Mouse (Mus musculus) fat pad, adult 2 months (tissue): ENCODE data around the gene Syndig1.

Experiments
- DNase-seq: peaks from one replicate; pipeline ENCODE4 v3.0.0-alpha.2; 2011; ENCODE audit warnings: low read depth, low spot score; ENCODE audit errors: extremely low read depth

Syndig1 gene

GRCm38 (mm10) chr2:149828911-149829310 lies at the start of gene Syndig1:
TSS of gene Syndig1 (plus strand) at chr2:149829211.
- DNase-seq, result no peak

GRCm38 (mm10) chr2:149798613-149799012 lies 30.4 kb upstream of the Syndig1 start:
- DNase-seq, result no peak

GRCm38 (mm10) chr2:149804599-149805140 lies 24.3 kb upstream of the Syndig1 start:
- DNase-seq, result no peak

DNA sequence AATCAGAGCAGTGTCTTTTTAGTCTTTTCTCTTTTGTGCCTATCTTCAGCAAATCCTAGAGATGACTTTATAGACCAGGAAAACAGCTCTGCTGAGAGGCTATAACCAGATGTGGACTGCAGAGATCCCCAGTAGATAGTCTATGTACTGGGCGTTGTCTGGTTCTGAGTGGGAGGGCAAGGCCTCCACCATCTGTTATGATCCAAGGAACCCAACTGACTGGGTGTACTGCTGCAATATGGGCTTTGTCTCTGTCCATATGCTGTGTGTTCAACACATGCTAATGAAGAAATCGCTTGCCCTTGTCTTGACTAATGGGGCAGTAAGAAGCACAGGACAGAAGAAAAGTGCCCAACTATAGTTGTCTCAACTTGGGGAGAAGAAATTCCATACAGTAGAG lies 23.8 kb upstream of the Syndig1 start:
- no peak for DNase-seq

- no peak for DNase-seq
Measured at GRCm38 (mm10) chr2:149812899-149813298, 16.1 kb upstream of the Syndig1 start.

GRCm38 (mm10) chr2:149818395-149818794 lies 10.6 kb upstream of the Syndig1 start:
- no peak for DNase-seq

DNA sequence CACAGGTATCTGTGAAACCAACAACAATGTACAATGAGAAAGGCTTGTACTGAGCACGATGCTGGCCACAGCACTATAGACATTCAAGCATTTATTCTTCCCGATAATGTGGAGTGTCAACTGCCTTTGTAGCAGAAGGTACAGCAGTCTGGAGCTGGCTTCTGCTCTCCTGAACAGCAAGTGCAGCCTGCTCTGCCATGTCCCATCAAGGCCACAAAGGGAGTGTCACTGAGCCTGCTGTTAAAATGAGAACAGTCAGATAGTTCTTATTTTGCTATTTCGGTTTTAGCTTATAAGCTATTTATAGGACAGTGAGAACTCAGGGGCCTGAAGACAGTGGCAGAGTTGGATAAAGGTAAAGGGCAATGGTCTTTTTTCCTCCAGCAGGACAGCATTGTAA lies 9.3 kb upstream of the Syndig1 start:
- DNase-seq, result no peak

DNA sequence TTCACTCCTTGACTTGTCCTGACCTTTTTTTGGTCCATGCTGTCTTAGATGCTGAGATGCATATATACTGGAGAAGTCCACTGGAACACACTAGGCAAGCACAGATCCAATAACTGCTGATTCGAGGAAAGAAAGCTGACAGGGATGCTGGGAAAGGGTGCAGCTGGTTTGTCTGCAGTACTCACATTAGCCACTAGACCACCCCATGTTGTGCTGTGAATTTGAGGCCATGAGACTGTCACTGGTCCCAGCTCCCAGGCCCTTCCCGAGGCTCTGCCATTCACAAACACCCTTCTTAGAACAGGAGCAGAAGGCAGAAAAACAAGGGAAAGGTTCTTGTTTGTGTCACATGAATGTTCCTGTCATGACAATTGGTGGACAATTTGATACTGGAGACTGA lies 8.8 kb upstream of the Syndig1 start:
- no peak for DNase-seq

- DNase-seq, result no peak
Measured at GRCm38 (mm10) chr2:149829955-149830535, 1.0 kb downstream of the Syndig1 start.

DNA sequence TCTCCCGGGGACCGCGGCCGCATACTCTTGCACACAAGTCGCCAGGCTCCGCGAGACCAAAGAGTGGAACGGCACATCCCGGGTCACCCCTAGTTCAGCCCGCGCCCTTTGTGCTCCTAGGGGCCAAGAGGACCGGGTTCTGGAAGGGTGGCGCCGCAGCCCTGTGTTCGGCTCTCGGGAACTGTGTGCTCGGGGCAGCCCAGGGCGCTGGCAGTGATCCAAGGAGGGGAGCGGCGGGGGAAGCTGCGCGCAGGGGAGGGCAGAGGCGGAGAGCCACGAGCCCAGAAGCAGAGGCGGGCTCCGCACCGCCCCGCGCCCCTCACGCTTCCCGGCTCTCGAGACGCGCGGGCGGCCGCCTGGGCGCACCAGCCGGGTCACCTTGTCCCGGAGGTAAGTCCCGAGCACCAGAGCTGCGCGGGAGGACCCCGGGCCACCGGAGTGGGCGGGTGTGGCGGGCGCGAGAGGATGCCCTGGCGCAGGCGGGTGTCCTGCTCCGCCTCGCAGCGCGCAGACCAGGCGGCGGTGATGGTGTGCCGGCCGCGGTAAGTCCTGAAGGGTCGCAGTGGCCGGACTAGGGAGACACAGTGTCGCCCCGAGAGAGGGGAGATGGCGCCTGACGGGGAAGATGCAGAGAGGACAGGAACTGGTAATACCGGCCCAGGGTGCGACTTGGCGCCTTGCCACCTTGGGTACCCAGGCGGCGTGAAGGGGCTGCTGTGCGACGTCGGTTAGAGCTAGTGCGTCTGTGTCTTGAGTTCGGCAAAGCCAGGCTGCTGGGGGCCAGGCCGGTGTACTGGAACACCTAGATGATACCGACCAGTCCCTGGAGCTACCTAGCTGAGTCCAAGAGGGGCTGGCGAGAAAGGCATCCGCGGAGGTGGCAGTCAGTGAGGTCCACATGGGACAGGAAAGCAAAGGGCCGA lies 1.8 kb downstream of the Syndig1 start, which contains the start of gene C530025M09Rik:
C530025M09Rik (minus strand) TSS at position 678 of the 923 bp plus-strand sequence.
- no peak for DNase-seq

- DNase-seq, result no peak
Measured at GRCm38 (mm10) chr2:149831459-149832245, 2.6 kb downstream of the Syndig1 start.

DNA sequence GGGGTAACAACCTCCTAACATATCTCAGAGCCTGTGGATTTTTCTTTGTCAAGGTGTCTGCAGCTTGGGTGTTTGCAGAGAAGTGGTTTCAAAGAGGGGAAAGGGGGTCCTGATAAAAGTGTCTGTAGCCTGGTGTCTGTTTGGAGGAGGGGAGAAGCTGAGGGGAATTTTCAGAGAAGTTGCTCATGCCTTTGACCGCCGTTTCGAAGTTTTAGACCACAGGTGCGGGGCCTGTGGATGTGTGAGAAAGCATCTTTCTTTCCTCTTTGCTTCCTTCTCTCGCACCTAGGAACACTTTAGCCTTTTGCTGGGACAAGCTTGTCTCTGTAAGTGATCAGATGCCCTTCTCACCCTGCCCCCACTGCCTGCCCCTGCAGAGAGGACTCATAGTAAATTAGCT lies 3.3 kb downstream of the Syndig1 start:
- no peak for DNase-seq

DNA sequence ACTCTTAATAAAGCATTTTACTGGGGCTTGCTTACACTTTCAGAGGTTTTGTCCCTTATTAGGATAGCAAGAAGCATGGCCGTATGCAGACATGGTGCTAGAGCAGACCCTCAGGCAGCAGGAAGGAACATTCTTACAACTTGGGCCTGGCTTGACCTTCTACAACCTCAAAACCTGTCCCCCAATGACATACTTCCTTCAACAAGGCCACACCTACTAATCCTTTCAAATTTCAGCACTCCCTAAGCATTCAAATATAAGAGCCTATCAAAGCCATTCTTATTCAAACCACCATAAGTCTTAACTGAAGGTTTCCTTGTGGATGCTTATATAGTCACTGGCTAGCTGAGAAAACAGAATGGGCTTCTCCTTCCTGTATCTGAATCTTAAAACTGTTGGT lies 6.1 kb downstream of the Syndig1 start:
- DNase-seq, result no peak

GRCm38 (mm10) chr2:149836471-149837135 lies 7.6 kb downstream of the Syndig1 start:
- DNase-seq, result no peak

- DNase-seq, result no peak
Measured at GRCm38 (mm10) chr2:149839666-149840065, 10.7 kb downstream of the Syndig1 start.

GRCm38 (mm10) chr2:149844575-149844974 lies 15.6 kb downstream of the Syndig1 start:
- no peak for DNase-seq

DNA sequence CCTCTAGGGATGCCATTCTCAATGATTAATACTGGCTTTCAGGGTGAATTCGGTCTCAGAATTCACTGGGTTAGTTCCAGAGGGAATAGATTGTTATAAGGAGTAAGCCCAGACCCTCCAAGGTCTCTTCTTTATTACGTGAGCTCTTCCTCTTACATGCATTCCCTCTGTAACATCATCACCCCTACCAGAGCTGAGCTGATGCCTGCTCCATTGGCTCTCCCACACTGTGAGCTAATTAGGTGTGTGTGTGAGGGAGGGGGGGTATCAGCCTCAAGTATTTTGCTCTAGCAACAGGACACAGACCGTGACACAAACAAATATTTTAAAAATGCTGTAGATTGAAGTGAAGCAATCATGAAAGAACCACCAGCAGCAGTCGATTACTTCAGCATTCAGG lies 19.8 kb downstream of the Syndig1 start:
- no peak for DNase-seq

DNA sequence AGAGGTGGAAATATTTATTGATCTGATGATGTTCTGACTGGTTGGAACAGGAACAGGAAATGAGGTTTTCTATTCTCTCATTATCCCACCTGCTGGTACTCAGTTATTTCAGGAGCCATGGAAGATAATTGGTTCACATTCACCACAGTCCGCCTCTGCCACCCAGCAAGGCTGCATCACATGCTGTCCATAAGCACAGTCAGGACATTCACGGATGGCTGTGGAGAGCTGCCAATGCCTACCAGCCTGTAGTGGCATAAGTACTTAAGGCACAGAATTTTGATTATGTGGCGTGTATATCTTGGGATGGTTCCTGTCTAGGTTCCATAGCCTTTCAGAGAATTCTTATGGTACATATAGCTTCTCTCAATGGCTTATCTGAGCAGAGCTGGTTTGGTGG lies 32.0 kb downstream of the Syndig1 start:
- DNase-seq, result no peak

GRCm38 (mm10) chr2:149865914-149866435 lies 37.0 kb downstream of the Syndig1 start:
- DNase-seq, result no peak

- DNase-seq, result no peak
Measured at GRCm38 (mm10) chr2:149870496-149870895, 41.5 kb downstream of the Syndig1 start.
